Mouse (Mus musculus): ENCODE results near the gene Snx32.

Gene Snx32

DNA sequence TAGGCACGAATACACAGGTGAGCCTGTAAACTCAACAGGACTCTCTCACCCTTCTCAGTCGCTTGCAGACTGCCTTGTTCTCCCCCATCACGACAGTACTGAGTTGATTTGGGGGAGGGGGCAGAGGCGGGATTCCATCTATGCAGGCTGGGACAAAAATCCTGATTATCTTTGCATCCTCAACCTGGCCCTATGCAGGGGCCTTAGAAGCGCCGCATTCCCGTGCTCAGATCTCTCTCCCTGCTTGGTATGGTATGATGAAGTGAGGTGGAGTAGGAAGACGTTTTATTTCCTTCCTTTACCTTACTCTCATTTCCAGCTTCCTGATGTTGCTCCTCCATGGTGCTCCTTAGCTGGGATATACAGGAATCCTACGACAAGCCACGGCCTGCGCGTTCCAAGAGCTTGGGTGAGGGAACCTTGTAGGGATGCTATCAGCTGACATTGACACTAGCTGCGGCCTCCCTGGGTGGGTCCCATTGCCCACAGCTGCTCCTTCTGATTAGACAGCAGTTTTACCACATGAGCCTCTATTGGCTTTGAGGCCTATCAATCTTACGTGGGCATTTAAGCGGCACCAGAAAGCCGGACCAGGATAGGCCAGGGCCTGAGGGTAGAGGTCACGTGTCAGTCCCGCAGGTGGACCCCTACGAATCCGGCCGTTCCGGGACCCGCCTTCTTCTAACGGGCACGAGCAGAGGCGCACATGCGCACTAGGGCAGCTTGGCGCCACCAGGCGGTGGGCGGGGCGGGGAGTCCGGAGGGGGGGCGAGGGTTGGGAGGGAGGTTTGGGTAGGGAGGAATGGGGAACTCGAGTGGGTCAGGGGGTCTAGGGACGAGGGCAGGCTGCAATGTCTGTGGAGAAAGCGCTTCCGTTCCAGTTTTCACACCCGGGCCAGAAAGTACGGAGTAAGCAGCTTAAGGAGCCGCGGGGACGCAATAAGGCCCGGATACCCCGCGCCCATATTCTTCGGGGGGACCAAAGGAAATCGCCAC is at the start of gene Snx32:
Gene Snx32 (minus strand): TSS at position 508 of the 996 bp plus-strand sequence.
- DNase-seq (ENCODE audit: low spot score), result peak; percentile 93

GRCm38 (mm10) chr19:5559631-5560456 is 49.5 kb upstream of the Snx32 start:
- DNase-seq (ENCODE audit: low spot score), result no peak

GRCm38 (mm10) chr19:5559229-5559628 is 48.9 kb upstream of the Snx32 start:
- DNase-seq (ENCODE audit: low spot score), result no peak

GRCm38 (mm10) chr19:5558770-5559169 is 48.4 kb upstream of the Snx32 start:
- no peak for DNase-seq (ENCODE audit: low spot score)

DNA sequence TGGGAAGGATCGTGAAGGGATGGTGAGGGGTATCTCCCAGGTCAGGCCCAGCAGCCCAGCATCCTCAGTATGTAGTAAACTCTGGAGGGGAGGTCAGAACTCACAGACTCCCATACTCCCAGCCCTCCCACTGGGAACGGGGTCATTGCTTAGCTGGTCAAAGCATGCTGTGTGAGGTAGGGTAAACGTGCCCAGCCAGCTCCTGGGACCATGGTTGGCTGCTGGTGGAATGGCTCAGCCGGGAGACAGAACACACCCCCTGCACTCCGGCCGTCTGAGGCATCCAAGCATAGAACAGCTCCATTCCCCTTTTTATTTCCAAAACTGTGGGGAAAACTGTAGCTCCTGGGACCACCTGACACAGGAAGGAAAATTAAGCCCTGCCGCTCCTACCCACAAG is 47.8 kb upstream of the Snx32 start:
- no peak for DNase-seq (ENCODE audit: low spot score)

DNA sequence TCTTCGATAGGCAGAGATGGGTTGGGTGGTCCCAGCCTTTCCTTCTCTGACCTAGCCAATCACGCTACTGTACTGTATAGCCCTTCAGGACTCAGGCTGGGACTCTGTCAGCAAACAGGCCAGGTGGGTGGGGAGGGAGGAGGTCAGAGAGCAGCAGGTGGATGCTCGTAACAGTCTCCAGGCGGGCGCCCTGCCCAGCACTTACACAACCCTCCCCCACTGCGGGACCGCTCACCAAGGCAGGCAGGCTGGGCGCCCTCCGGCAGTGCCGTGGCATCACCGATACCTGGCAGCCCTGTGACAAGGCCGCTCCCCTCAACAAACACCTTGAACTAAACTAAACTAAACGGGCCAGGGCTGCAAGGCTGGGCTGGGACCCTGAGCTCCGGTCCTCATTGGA is 43.9 kb upstream of the Snx32 start:
- no peak for DNase-seq (ENCODE audit: low spot score)

DNA sequence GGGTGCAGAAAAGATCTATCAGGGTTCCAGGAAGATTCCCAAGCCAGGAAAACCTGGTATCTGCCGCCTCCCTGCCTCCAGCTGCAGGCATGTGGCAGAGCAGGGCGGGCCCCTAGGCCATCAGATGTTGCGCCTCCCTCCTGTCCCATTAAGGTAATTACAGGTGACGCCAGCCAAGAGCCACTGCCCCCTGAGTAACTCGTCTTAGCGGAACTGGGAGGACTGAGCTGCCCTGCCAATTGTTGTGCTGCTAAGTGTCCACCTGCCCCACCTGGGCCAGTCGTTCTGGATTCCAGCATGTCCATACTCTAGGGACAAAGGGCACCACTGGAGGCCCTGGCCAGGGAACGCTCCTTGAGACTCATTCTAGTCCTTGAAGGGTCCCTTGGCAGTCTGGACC is 43.5 kb upstream of the Snx32 start:
- no peak for DNase-seq (ENCODE audit: low spot score)

DNA sequence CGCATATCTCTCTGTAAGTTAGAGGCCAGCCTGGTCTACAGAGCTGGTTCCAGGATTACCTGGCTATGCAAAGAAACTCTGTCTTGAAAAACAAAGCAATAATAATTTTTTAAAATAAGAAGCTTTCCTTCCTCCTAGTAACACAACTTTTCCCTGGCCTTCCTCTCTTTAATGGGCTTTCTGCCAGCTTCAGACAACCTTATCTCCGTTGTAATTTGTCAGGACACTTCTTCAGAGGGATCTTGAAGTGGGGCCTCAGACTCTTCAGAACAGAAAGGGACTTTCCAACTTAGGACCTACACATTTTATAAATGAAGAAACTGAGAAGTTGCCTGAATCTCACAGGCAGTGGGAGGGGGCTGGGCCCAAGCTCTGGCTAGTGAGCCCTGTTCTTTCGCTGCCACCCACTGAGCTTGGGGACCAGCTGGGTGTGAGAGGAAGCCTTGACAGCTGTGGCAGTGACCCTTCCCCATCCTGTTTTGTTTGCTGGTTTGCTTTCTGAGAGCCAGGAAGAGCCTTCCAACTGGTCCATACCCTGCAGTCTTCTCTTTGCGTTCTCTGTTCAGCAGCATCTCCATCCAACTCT is 37.2 kb upstream of the Snx32 start:
- DNase-seq (ENCODE audit: low spot score), result no peak

GRCm38 (mm10) chr19:5544031-5544430 is 33.7 kb upstream of the Snx32 start:
- no peak for DNase-seq (ENCODE audit: low spot score)

GRCm38 (mm10) chr19:5543362-5543761 is 33.0 kb upstream of the Snx32 start:
- DNase-seq (ENCODE audit: low spot score), result no peak

DNA sequence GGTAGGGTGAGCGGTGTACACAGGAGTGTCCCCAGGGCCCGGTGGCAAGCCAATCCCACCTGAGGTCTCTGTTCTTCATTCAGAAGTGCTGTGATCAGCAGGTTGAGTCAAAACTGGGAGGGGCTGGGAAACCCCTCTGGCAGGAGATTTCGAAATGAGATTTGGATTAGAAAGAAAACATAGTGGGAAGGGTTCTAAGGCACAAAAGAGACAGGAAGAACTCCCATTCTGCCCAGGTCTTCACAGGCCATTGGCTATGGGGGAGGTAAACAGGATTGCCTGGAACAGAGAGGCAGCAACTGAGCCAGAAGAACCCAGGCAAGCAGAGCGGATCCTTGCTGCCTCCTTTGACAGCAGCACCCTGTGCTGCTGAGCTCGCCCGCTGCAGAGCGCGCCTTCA is 28.4 kb upstream of the Snx32 start:
- DNase-seq (ENCODE audit: low spot score), result no peak

GRCm38 (mm10) chr19:5532520-5532919 is 22.2 kb upstream of the Snx32 start:
- DNase-seq (ENCODE audit: low spot score), result peak; percentile 62

DNA sequence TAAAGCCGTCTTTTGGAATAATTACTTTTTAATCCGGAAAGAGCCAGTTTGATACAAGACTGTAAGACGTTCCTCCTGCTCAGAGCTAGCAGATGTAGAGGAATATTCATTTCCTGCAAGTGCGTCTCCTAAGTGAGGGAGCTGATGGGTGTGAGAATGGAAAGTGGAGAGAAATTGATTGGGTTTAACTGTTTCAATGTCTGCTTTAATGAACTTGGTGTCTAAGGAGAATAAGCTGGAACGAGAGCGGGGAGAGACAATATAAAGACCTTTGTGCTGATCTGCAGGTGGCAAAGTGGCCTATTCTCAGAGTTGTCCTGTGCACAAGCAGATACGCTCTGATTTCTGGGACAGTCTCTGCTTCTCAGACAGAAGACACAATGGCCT is 19.8 kb upstream of the Snx32 start:
- no peak for DNase-seq (ENCODE audit: low spot score)

GRCm38 (mm10) chr19:5529325-5530137 is 19.2 kb upstream of the Snx32 start:
- peak; percentile 88 for DNase-seq (ENCODE audit: low spot score)

DNA sequence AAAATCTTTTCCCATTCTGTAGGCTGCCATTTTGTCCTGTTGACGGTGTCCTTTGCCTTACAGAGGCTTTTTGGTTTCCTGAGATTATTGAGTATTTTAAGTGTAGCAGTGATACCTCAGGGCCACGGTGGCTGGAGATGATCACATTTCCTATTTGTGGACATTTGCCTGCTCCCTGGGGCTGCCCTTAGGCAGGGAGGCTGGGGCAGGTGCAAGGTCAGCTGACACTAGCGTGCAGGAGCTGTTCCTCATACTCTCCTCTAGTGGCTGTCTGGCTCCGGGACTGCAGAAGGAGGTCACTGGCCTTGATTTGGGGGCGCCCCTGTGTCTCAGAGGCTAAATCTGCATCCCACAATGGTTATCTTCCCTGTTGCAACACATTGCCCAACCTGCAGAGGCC is 14.9 kb upstream of the Snx32 start:
- no peak for DNase-seq (ENCODE audit: low spot score)

DNA sequence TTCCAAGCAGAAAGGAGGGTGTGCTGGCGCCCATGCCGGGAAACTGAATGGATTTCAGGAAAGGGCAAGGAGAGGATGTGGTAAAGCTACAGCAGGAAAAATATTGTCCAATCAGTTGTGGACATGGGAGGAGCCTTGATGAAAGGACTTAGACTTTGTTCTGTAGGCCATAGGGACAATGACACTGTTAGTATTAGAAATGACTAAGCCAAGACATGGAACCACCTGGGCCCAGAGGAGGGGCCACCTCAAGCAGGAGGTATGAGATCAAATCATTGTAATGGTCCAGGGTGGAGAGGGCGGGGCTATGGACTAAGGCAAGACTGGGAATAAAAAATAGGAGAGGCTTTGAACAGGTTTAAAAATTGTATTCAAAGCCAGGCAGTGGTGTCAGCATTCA is 8.4 kb upstream of the Snx32 start:
- DNase-seq (ENCODE audit: low spot score), result no peak

DNA sequence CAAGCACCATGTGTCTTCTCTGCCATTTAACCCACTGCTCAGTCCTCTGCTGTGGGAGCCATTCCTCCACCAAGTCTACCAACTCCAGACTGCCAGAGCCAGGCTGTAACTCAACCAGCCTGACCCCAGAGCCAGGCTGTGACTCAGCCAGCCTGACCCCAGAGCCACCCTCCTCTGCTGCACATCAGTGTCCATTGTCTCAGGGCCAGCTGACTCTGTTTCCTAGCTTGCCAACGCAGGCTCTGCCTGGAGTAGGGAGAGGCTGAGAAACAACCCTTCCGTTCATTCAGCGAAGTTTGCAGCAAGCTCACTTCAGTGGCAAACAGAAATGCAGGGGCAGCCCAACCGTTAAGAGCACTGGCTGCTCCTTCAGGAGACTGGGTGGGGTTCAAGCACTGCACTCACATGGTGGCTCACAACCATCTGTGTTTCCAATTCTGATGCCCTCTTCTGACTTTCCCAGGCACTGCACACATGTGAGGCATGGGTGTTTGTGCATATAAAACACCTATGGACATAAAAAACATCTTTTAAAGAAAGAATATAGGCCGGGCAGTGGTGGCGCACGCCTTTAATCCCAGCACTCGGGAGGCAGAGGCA is 6.7 kb upstream of the Snx32 start:
- DNase-seq (ENCODE audit: low spot score), result no peak

DNA sequence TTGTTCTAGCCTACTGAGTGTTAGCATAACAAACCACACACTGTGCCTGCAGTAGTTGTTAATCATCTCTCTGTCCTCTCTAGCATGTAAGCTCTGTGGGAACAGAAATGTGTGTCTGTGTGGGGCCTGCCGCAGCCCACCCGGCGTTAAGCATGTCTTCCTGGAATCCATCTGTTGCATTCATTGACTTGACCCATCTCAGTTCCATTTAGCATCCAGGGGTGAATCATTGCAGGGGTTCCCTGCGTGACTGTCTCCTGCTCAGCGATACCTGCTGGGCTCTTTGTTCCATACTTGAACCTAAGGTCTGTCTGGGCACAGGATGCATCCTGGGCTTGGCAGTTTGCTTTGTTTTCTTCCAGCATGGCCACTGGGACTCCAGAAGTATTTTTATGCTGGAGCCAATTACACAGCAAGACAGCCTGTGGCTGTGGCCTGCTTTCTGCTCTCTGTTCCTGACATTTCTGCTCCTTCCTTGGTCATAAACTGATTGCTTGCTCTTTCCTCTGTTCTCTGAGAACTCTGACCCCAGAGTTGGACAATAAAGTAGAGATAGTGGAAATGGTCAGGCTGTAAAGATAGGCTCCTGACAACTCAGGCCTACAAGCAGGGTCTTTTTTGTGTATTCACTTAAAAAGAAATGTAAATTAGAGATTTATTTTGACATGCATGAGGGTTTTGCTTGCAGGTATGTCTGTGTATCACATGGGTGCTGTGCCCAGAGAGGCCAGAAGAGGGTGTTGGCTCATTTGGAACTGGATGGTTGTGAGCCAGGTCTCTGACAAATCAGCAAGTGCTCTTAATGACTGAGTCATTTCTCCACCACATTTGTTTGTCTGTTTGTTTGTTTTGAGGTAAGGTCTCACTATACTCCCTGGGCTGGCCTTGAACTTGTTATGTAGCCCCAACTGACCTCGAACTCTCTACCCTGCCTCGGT is 5.8 kb upstream of the Snx32 start:
- DNase-seq (ENCODE audit: low spot score), result no peak

GRCm38 (mm10) chr19:5513005-5513349 is 2.6 kb upstream of the Snx32 start:
- DNase-seq (ENCODE audit: low spot score), result no peak

All from T-cell, adult 2 months (primary cell).